Mouse (Mus musculus) heart, adult 2 months (tissue): ENCODE data around the gene Mov10.
A peak's percentile ranks its signal among the peaks of the same experiment; 100 is the strongest.

Source experiments
- CTCF ChIP-seq: fragments of 200-600 bp; IDR thresholded peaks from 2 replicates; pipeline ENCODE4 v1.8.1; 2022; ENCODE audit warnings: antibody characterized with exemption, mild to moderate bottlenecking, moderate library complexity
- POLR2A ChIP-seq: fragments of 200-500 bp; IDR thresholded peaks from 2 replicates; pipeline ENCODE4 v1.6.1; 2011; ENCODE audit warnings: mild to moderate bottlenecking, low read depth, low read length, control low read depth; ENCODE audit not compliant: insufficient read depth

GRCm38 (mm10) chr3:104758406-104758805 lies 60.0 kb downstream of the Mov10 start:
- TF ChIP-seq POLR2A (no peak), CTCF (peak; percentile 81)
